Mouse (Mus musculus): ENCODE data around the gene Samsn1. TPM values are rescaled to one million over a fixed set of nuclear protein-coding genes. Genes with fewer than 3 reads are reported as not detected.
A peak's percentile ranks its signal among the peaks of the same experiment; 100 is the strongest.

The Samsn1 gene
- 1 to 10 TPM; 1.5 to 8.9 (median 5.4) TPM for total RNA-seq (2022)

DNA sequence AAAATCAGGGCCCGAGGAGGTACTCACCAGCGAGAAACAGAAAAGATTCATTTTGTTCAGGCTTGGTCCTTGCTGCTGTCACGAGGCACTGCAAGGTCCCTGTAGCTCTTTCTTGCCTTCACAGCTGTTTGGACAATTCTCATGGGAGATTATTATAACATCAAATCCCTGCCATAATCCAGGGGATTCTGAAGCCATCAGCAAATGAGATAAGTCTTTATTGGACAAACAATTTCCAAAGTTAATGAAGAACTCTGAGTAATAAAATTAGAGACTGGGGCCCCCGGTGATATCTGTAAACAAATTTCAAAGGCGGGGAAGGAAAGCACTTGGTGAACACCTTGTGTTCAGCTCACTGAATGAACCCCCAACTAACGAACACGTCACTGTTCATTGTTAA is at the start of gene Samsn1:
Samsn1 (minus strand) TSS at position 101 of the 400 bp plus-strand sequence.
- DNase-seq (ENCODE audit: low spot score in 2 of 2), result no peak

DNA sequence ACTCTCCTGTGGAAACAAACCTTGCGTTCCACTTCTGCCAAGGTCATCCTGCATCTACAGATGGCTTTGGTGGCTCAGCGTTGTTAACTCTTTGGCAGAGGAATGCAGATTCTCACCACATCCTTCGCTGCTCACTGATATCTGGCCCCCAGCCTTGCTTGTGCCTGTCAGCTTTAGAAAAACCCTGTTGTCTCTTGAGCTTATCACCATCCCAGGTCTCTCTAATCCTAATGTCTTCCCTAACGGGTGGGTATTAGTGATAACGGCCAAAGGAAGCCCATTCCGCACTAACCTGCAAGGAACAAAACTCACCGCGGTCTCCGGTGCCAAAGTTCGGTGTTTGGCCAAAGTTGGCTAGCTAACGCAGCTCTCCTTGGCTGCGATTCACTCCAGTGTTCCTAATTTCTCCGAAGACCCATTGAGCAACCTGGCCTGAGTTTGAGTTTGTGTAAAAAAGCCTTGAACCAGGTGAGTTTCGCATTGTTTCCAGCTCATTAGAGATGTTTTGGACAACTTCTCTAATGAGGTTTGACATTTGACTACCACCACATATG is 44.1 kb upstream of the Samsn1 start:
- no peak for DNase-seq (ENCODE audit: low spot score in 2 of 2)

DNA sequence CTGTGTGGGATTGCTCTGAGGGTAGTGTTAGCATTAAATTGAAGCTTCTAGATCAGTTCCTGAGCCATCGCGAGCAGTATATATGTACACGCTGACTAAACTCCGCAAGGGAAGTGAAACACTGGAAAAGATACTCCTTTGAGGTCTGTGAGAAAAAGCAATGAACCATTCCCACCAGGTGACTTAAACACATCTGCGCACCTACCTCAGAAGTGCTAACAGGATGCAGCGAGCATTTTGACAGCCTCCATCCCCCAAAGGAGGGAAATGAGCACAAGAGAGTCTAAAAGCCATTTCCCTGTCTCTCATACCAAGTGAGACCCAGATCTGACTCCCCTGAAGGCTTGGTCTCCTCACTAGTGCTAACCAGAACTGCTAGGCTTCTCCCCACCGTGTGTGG is 32.9 kb upstream of the Samsn1 start:
- no peak for DNase-seq (ENCODE audit: low spot score in 2 of 2)

DNA sequence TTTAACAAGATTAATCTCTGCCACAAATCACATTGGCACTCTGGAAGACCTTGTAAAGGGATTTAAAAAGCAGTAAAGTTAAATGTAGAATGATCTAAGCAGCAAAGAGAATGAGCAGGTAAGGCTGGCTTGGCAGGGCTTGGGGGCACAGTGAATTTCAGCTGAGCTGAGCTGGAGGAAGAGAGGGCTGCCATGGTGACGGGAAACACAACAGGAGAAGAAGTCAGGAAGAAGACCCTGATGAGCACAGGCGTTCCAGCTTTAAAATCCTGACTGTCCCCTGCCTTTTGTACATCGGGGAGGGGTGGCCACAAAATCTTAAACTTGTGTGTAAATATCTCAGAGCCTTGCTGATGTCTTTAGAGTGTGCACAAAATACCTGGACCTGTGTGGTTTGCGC is 32.0 kb upstream of the Samsn1 start:
- no peak for DNase-seq (ENCODE audit: low spot score in 2 of 2)

DNA sequence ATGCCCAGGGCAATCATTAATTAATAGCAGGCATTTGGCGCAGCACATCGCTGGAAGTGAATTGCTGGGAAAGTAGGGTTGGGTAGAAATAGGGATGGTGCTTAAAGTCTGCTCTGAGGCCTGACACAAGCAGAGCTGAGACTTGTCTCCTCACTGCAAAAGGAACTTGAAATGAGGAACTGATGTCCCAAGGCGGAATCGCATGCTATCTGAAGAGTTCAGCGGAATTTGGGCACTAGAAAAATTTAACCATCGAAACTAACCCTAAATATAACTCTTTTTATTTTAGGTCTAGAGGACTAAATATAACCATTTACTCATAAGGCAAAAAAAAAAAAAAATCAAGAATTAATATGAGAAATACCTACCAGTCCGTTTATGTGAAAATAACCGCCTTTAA is 31.5 kb upstream of the Samsn1 start:
- DNase-seq (ENCODE audit: low spot score in 2 of 2), result no peak

DNA sequence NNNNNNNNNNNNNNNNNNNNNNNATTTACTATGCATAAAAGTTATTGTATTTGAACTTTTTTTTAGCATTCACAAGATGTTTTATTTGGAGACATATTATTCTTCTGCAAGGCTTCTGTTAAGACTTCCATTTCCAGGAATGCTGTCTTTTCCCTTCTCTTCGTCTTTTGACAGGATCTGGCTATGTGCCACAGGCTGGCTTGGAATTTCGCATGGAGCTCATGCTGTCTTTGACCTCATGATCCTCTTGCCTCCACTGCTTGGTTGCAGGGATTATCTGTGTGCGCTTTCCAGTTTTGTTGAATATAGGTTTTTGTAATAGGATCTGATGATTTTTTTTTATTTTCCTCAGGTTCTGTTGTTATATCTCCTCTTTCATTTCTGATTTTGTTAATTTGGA is 25.0 kb upstream of the Samsn1 start:
- no peak for DNase-seq (ENCODE audit: low spot score in 2 of 2)

DNA sequence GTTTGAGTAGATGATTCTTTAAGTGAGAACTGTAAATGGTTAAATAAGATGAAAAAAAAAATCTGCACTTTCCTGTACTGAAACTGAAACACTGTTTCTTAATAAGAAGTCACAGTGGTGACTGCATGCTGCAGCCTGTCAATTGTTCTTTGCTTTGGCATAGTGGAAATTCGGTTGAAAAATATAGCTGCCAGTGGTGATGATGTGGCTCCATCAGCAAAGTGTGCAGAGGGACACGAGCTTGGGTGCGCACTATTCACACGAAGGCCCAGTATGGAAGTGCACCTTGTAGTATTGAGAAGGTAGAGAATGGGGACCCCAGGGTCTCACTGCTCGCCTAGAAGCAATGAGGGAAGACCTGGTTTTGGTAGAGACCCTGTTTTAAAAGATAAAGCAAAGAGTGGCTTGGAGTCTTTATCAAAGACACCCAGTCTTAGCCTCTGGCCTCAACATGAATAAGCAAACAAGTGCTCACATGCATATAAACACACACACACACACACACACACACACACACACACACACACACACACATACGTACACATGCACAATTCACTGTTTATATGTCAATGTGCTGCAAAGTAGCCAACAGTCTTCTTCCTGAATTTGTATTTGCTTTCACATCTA is 18.4 kb upstream of the Samsn1 start:
- no peak for DNase-seq (ENCODE audit: low spot score in 2 of 2)

DNA sequence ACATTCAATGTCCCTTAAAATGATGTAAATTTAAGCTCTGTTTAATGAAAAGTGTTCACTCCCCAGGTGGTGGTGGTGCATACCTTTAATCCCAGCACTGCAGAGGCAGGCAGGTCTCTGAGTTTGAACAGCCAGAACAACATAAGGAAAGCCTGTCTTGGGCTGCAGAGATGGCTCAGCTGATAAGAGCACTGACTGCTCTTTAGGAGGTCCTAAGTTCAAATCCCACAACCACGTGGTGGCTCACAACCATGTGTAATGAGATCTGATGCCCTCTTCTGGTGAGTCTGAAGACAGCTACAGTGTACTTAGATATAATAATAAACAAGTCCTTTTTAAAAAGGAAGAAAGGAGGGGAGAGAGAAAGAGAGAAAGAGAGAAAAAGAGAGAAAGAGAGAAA is 2.9 kb downstream of the Samsn1 start:
- DNase-seq (ENCODE audit: low spot score in 2 of 2), result no peak

DNA sequence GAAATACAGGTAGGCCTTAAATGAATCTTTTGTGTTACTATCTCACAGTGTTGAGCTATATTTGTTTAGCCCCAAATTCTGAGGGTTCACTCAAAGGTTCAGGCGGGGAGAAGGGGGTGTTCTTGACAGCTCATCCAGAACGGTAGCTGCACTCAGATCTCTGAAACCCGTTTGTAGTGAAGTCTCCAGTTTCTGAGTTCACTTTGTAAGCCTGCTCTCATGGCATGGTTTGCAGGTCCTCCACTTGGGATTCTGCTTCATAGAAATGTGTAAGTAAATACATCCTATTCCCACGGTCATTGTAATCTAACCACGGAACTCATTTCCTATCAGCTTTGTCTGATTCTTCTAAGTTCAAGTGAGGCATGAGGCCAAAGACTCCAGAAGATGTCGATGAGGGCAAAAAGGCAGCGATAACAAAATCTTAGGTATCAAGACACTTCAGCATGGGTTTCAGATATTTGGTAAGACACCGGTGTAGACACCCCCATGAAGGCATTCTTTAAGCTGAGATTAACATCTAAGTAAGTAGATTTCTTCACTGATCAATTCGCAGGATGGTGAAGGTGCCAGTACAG is 18.2 kb downstream of the Samsn1 start:
- no peak for DNase-seq (ENCODE audit: low spot score in 2 of 2)

DNA sequence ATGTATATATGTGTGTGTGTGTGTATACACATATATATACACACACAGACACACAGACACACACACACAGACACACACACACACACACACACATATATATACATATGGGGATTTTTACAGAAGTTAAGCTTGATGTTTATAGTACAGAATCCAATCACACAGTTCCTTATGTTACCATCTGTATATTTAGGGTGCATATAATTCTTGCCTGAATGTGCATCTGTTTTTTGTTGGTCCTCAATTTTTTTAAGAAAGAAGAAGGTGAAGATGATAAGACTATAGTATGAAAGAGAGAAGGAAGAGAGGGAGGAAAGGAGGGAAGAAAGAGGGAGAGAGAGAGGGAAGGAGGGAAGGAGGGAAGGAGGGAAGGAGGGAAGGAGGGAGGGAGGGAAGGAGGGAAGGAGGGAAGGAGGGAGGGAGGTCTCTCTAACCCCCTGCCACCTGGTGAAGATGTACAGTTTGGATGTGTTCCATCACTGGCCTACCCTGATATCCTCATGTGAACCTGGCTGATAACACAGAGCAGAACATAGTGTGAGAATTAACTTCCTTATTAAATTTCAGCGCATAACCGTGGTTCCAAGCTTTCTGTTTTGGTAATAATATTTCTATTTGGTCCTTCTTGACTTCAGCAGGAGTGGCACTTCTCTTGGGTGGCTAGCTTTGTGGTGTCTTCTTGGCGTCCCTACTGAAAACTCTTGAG is 19.1 kb downstream of the Samsn1 start:
- DNase-seq (ENCODE audit: low spot score in 2 of 2), result no peak

DNA sequence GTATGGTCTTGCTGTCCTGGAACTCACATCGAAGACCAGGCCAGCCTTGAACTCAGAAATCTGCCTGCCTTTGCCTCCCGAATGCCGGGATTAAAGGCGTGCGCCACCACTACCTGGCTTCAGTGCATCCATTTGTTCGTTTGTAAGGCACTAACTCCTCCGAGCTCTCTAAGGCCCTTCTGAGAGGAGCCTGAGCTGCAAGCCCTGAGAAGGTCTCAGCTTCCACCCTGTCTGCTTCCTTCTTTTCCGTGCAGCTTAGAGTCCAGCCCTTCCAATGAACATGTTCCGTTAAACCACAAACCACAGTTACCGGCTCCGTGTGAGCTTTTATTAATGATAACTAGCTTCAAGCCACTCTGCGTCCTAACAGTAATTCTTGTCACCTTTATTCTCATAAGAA is 19.8 kb downstream of the Samsn1 start:
- no peak for DNase-seq (ENCODE audit: low spot score in 2 of 2)

DNA sequence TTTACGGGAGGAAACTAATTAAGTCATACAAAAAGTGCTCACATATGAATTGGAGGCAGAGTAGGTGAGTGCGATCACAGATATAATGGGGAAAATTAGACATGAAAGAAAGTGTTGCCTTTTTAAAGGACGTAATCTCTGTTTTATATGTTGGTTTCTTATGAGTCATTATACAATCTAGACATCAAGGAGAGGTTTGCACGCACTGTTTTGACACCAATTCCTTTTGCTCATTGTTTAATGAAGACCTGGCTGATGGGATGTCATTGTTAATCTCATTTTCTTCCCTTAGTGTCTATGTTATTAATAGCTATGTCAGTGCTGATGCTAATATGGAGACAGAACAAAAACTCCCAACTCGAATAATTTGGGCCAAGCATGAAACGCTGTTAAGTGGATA is 20.3 kb downstream of the Samsn1 start:
- DNase-seq (ENCODE audit: low spot score in 2 of 2), result no peak

DNA sequence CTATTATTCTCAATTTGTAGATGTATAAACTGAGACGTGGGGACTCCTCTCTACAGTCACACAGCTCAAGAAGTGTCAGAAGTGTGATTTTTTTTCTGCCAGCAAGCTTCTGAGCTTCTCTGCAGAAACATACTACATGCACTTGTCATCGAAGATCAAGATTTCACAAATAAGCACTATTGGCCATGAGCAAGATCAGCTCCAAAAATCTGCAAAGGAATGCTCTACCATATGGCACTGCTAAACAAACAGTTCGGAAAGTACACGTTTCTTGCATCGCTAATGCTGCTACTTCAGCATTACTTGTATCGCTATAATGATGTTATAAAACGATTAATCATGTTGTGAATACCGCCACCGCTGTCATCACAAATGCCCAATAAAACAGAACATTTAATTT is 22.0 kb downstream of the Samsn1 start:
- DNase-seq (ENCODE audit: low spot score in 2 of 2), result peak in 1 of 2 experiments; percentile 7

DNA sequence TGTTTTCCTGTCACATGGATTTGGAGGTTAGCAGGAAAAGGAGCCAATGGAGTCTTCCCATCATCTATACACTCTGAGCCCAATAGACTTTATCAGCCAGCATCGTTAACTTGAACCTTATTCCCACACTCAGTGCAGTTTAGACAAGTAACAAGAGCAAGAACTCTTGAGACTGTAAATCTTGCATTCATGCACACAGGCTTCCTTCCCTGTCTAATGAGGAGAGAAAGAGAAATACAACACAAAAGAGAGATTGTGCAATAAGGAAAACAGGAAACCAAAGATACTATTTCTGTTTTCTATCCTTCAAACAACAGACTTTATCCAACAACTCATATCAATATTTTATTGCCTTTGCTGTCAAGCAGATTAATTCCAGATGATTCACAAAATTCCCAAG is 31.9 kb downstream of the Samsn1 start:
- no peak for DNase-seq (ENCODE audit: low spot score in 2 of 2)

DNA sequence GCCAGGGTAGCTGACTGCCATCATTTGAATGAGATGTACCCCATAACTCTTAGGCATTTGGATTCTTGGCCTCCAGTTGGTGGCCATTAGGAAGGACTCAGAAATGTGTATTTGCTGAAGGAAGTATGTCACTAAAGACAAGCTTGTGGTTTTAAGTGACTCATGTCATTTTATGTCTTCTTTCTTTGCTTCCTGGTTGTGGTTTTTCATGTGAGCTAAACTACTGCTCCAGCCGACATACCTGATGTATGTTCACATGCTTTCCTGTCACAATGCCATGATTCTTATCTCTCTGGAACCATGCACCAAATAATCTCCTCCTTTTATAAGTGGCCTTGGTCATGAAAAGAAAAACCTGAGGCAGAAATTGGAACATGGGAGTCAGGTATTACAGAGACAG is 38.2 kb downstream of the Samsn1 start:
- DNase-seq (ENCODE audit: low spot score in 2 of 2), result no peak

DNA sequence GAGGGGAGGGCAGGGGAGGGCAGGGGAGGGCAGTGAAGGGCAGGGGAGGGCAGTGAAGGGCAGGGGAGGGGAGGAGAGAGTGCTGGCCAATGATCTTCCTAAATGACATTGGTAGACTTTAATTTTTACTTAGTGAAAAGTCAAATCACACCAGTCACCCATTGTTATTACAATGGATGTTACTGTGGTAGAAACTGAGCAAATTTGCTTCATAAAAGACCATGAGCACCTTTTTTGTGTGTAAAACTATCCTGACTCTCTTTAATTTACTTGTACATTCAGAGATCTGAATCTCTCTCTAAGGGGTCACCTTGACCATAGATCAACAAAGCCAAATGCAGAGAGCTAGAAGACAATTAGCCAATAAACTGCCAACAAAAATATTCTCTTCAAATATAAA is 42.7 kb downstream of the Samsn1 start:
- DNase-seq (ENCODE audit: low spot score in 2 of 2), result no peak

DNA sequence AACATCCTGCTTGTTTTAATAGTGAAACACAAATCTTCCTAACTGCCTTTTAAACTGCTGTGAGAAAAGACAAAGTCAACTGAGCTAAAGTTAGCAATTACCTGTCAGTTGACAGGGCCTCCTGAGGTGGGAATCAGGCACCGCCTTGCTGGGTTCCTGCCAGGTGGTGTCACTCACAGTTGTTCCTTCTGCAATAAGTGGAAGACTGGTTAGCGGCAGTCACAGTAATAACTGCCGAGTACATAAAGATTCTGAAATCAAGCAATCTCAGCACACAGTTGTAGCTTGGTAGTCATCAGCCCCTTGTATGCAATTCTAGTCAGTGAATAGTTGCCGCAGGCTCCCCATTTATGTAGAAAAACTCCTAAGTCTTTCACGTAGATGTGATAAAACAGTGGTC is 44.3 kb downstream of the Samsn1 start:
- DNase-seq (ENCODE audit: low spot score in 2 of 2), result no peak

DNA sequence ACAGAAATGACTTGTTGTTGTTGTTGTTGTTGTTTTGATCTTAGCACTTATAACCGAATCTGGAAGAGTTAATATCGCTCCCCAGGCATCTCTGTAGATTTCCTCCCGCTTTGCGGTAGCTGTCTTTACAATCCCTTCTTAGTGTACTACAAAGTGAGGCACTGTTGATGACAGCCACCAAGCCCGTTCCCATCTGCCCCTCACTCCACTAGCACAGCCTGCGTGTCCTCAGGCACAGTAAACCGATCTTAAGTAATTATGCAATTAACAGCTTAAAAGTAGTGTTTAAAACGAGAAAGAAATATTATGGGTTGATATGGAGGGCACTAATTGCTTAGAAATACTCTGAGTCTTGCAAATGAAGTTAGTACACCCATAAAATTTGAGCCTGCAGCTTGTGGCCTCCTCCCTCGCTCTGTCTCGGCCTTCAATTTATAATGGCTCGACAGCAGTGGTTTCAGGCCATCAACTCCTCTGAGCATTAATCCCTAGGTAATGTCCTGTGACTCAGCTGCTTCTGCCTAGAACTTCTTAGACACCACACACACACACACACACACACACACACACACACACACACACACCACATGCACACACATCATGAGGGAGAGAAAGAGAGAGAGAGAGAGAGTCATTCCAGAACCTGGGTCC is 46.3 kb downstream of the Samsn1 start:
- DNase-seq (ENCODE audit: low spot score in 2 of 2), result no peak

DNA sequence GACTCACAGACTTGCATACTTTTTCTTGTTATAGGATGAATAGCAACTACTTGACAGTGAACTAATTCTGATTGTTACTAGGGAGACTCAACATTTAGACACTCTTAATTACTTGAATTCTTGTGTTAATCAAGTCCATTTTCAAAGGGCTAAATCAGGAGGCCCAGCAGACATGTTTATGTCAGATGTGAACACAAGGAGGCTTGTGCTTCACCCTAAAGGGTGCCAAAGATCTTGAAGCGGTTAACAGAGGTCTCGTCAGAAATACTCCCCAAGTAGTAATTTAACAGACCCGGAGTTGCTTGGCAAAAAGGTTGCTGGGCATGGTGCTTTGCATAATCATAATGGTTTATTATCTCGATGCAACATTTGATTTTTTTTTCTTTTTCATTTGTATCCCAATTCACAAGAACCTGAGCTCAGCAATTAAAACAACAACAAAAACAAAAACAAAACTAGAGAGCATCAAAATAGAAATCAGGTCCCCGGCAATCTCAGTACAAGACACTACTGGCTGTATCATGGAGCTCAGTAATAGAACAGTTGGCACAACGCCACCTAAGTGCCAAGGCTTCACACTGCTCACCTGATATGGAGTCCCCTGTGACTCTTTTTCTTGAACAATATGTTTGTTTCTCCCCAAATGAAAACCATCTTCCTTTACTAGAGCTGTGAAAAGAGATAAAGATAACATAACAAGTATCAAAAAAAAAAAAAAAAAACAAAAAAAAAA is 51.6 kb downstream of the Samsn1 start:
- no peak for DNase-seq (ENCODE audit: low spot score in 2 of 2)

DNA sequence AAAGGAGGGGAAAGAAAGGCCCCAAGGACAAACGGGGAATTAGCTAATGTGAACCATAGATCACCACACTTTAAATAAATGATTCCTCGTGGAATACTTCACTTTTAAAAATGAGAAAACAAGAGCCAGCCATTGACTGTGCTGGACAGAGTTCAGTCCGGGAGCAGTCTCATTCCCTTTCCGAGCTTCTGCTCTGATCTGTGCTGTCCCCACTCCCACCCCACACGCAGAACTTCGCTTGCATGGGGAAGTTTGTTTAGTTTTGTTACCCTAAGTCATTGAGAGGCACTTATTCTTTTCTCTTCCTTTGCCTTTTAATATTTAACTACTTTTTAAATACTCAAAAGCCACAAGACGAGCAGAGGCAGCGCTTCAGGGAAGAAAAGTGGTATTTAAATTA is 60.1 kb downstream of the Samsn1 start:
- DNase-seq (ENCODE audit: low spot score in 2 of 2), result no peak

DNA sequence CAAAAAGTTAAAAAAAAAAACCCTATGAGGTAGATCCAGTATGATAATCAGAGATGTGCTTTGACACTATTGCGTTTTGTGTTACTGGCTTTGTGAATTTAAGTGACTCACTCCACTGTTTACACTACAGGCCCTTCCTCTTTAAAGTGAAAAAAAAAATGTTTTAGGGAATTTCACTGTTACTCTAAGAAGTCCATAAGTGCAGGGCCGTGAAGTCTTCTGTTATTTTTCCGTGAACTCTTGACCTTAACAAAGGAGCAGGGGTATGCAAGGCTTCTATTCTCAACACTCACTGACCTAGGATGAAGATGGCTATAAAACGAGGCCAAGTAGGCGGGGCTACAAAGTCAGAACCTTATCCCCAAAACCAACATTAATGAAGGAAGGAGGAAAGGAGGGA is 60.6 kb downstream of the Samsn1 start:
- DNase-seq (ENCODE audit: low spot score in 2 of 2), result no peak

DNA sequence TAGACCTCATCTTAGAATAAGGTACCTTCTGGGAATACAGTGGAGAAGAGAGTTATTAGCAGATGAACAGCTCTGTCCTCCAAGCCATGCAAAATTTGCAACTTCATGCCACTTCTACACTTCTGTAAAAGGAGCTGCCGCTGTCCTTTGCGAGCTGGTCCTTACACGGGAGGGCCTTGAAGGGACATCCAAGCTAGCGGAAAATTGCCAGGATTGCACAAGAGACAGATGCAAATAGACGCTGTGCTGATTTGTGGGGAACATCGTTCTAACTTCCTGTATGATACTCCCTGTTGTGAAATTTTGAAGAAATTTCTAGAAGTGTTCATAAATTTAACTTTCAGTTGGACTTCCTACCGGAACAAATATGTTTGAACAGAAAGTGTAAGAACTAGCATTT is 61.0 kb downstream of the Samsn1 start:
- no peak for DNase-seq (ENCODE audit: low spot score in 2 of 2)

Data from layer of hippocampus, adult 8-10 months (tissue).